Mouse (Mus musculus) E14TG2a.4 (cell line): ENCODE measurements around the gene B3gnt8.

Experiments used
- CTCF ChIP-seq: conservative IDR thresholded peaks from 2 replicates; pipeline ENCODE4 v1.5.1; 2014; ENCODE audit warnings: low read length
- NANOG ChIP-seq: IDR thresholded peaks from 2 replicates; pipeline ENCODE4 v1.6.1; 2014; ENCODE audit warnings: borderline replicate concordance, low read length, mixed read lengths
- POU5F1 ChIP-seq: IDR thresholded peaks from 2 replicates; pipeline ENCODE4 v1.6.1; 2014; ENCODE audit warnings: low read length, borderline replicate concordance

GRCm38 (mm10) chr7:25677013-25677412, 50.6 kb downstream of the B3gnt8 start:
- TF ChIP-seq CTCF (no peak), NANOG (no peak), POU5F1 (no peak)
